Mouse (Mus musculus) heart, embryonic 12.5 days (tissue): Measurements from ENCODE around the gene Wdr77. TPM values are rescaled to one million over a fixed set of nuclear protein-coding genes. Genes with fewer than 3 reads are reported as not detected.
A peak's percentile ranks its signal among the peaks of the same experiment; 100 is the strongest.
"Not testable (repeated sequence)": the region's sequence is repeated elsewhere in the genome, so short reads cannot be mapped to it uniquely, and the experiment has no call there.

Experiments used
- ATAC-seq: fragments of 200-750 bp; cut with Nextera tagmentation; 2 replicates; pipeline ENCODE4 v1.8.0; 2017; ENCODE audit warnings: moderate TSS enrichment, moderate library complexity; ENCODE audit not compliant: insufficient number of reproducible peaks, low FRiP score
- H3K27ac ChIP-seq: fragments of 300-500 bp; sonication (generic); 2 replicates; pipeline ENCODE4 v1.5.1; 2016; ENCODE audit warnings: mild to moderate bottlenecking, moderate library complexity; ENCODE audit not compliant: poor library complexity, severe bottlenecking
- H3K27me3 ChIP-seq: fragments of 300-500 bp; sonication (generic); replicated peaks from 2 replicates; pipeline ENCODE4 v1.6.1; 2016; ENCODE audit warnings: mild to moderate bottlenecking, moderate library complexity
- H3K36me3 ChIP-seq: fragments of 300-500 bp; sonication (generic); 2 replicates; pipeline ENCODE4 v1.6.1; 2016; ENCODE audit warnings: mild to moderate bottlenecking, moderate library complexity
- H3K4me1 ChIP-seq: fragments of 300-500 bp; sonication (generic); replicated peaks from 2 replicates; pipeline ENCODE4 v1.6.1; 2016; ENCODE audit warnings: mild to moderate bottlenecking
- H3K4me2 ChIP-seq: fragments of 300-500 bp; sonication (generic); 2 replicates; pipeline ENCODE4 v1.6.1; 2016; ENCODE audit warnings: mild to moderate bottlenecking, moderate library complexity
- H3K4me3 ChIP-seq: fragments of 300-500 bp; sonication (generic); 2 replicates; pipeline ENCODE4 v1.5.1; 2016; ENCODE audit warnings: mild to moderate bottlenecking
- H3K9ac ChIP-seq: fragments of 300-500 bp; sonication (generic); 2 replicates; pipeline ENCODE4 v1.6.1; 2016; ENCODE audit warnings: mild to moderate bottlenecking, moderate library complexity
- H3K9me3 ChIP-seq: fragments of 300-500 bp; sonication (generic); replicated peaks from 2 replicates; pipeline ENCODE4 v1.6.1; 2016; ENCODE audit warnings: mild to moderate bottlenecking, moderate library complexity
- WGBS: fragments of 180-500 bp; shearing (Covaris S2); methylation state at CpG from one replicate; pipeline ENCODE4 v1.1.7; 2016; 5-methylcytosine and 5-hydroxymethylcytosine counted together
- polyA plus RNA-seq: library from polyadenylated mRNA; unstranded; fragments of >200 nt; fragmentation: Nextera tagmentation; extraction: Ambion mirVana; gene quantifications from 2 replicates; pipeline ENCODE4 v1.2.1, GENCODE M21; 2016

Wdr77 gene
- polyA plus RNA-seq, 1 experiment from 2014 or later, result 89.4 TPM

DNA sequence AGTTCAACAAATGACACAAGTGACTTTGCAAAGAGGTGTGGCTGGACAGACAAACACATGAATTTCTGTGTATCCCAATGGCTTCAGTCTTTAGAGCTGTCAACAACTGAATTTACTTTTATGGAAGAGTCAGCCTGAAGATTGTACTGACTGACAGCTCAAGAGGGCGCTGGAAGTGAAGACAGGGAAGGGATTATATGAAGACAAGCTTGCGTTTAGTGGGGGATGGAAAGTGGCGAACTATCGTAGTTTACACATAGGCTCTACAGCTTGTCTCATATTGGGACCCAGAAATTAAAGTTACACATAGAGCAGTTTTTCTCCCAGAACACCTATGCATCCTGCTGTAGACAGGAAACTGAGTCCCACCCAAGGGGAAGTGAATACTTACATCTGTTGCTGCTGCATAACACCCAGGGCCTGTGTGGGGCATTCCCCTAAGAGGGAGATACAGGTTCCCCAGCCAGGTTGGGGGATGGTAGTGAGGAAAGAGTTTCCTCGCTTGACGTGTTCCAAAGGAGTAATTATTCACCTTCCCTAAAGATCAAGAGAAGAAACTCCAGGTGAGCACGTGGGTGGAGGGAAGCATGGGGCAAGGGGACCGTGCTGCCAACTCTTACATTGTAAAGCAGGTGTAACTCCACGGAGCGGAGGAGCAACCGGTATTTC, 41.7 kb downstream of the Wdr77 start:
- 16% methylated on average over 11 of the region's 11 CpGs for WGBS
- H3K9ac ChIP-seq, result no peak overlapping the region
- H3K36me3 ChIP-seq, result no peaks in the 10 kb centered on the region
- peak overlapping the region; percentile 68 for H3K4me2 ChIP-seq
- ATAC-seq, result no peak
- peak overlapping the region; percentile 32 for H3K4me3 ChIP-seq
- H3K27ac ChIP-seq, result no peak overlapping the region
- peaks cover 15% of the 10 kb centered on the region for H3K4me1 ChIP-seq
- H3K27me3 ChIP-seq, result no peaks in the 10 kb centered on the region
- H3K9me3 ChIP-seq, result no peaks in the 10 kb centered on the region

DNA sequence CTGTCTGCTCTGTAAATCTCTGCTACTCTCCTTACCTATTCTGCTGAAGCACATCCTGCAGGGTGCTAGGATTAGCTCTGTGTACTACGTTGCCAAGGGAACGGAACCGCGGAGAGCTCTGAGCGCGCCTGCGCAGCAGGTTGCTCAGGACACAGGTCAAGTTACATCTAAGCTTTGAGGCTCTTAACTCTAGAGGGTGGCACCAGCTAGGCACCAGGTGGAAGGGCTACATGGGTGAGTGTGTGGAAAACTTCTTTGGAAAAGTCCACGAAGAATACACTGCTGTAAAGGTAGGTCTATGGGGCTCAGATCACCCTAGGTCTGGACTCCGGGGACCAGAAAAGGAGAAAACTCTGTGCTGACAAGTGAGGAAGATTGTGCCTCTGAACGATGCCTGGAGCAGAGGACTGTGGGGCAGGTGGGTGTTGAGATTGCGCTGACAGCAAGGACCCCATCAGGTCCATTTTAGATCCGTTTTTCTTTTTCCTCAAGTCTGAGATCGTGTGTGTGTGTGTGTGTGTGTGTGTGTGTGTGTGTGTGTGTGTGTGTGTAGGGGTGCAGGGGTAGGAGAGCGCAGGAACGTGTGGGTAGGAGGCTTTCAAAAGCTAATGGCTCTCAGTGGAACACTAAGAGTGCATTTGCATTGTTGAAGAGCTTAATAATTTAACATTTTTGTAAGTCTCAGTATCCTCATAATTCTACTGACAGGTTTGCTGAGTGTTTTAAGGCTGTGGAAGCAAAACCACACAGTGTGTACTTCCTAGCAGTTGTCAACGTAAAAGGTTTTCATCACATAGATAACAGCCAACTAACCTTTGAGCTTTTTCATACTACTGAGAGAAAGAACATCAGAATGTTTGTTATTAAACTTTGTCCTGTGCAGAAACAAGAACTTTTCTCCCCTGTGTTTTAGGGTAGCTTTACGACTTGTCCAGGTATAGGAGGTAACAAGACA, 42.5 kb downstream of the Wdr77 start:
- Histone ChIP-seq H3K4me3 (peak overlapping the region; percentile 32), H3K9ac (no peak overlapping the region)

DNA sequence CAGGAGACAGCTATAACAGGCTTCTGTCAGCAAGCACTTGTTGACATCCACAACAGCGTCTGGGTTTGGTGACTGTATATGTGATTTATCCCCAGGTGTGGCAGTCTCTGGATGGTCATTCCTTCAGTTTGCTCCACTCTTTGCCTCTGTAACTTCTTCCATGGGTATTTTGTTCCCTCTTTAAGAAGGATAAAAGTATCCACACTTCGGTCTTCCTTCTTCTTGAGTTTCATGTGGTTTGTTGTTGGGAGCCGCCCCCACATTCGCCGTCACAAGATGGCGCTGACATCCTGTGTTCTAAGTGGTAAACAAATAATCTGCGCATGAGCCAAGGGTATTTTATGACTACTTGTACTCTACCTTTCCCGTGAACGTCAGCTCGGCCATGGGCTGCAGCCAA, 44.2 kb downstream of the Wdr77 start:
- ATAC-seq, H3K9ac ChIP-seq, H3K27ac ChIP-seq, H3K36me3 ChIP-seq, H3K9me3 ChIP-seq, H3K4me2 ChIP-seq, H3K4me3 ChIP-seq, H3K27me3 ChIP-seq: not testable (repeated sequence)
- 44% methylated on average over 10 of the region's 10 CpGs for WGBS
- H3K4me1 ChIP-seq, result peaks cover 15% of the 10 kb centered on the region

More for the DNA sequence above, 42.5 kb downstream of the Wdr77 start:
- WGBS, result 16% methylated on average over 17 of the region's 17 CpGs
- H3K27me3 ChIP-seq, result no peaks in the 10 kb centered on the region
- H3K27ac ChIP-seq, result no peak overlapping the region
- H3K4me2 ChIP-seq, result peak overlapping the region; percentile 68
- peaks cover 15% of the 10 kb centered on the region for H3K4me1 ChIP-seq
- H3K36me3 ChIP-seq, result no peaks in the 10 kb centered on the region
- ATAC-seq, result peak; percentile 78
- H3K9me3 ChIP-seq, result no peaks in the 10 kb centered on the region

DNA sequence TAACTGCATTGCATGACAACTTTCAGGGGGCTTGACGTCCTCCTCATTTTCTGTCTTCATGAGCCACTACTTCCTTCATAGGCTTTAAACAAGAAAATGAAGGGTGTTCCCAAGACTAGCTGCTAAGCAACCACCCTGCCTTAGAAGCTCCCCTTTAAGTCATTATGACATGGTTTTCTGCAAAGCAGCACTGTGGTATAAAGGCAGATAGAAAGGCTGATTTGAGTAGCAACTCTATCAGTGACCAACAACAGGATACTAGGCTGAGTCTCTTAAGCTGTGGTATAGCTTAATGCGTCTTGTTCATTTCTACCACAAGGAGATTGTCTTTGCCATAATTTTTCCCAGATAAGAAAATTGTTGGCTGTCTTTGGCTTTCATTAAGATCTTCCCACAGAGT, 55.4 kb downstream of the Wdr77 start, which contains the start of gene Pifo:
Pifo (minus strand) TSS at position 101 of the 400 bp plus-strand sequence.
- no peaks in the 10 kb centered on the region for H3K36me3 ChIP-seq
- no peaks in the 10 kb centered on the region for H3K4me1 ChIP-seq
- H3K9me3 ChIP-seq, result no peaks in the 10 kb centered on the region
- no peak within 1 kb of the TSS for H3K27ac ChIP-seq
- whole genome bisulfite sequencing, result 73% methylated on average over 2 of the region's 2 CpGs
- no peaks in the 10 kb centered on the region for H3K27me3 ChIP-seq
- no peak within 1 kb of the TSS for H3K4me3 ChIP-seq
- no peak for ATAC-seq
- no peak within 1 kb of the TSS for H3K4me2 ChIP-seq
- no peak within 1 kb of the TSS for H3K9ac ChIP-seq

Other genes starting within 250 kb of the Wdr77 start
- gene Rap1a, start 158.0 kb upstream of the Wdr77 start, polyA plus RNA-seq, result 88.9 and 92.0 TPM in 2 replicates
- 0.10 TPM in 1 of 2 replicates, not detected in the other for gene Adora3, start 88.5 kb upstream of the Wdr77 start, polyA plus RNA-seq
- gene Tmigd3, start 88.5 kb upstream of the Wdr77 start, polyA plus RNA-seq, result 0.42 TPM in 1 of 2 replicates, not detected in the other
- gene I830077J02Rik, start 26.7 kb upstream of the Wdr77 start, polyA plus RNA-seq, result 2.1 and 2.9 TPM in 2 replicates
- gene Atp5f1, start 730 bp downstream of the Wdr77 start, polyA plus RNA-seq, result 745 and 746 TPM in 2 replicates
- 1.9 TPM in 2 replicates for gene Ovgp1, start 14.3 kb downstream of the Wdr77 start, polyA plus RNA-seq
- not detected in 2 replicates for gene Pifo, start 55.3 kb downstream of the Wdr77 start, polyA plus RNA-seq
- 0.24 and 0.39 TPM in 2 replicates for gene Chil5, start 73.4 kb downstream of the Wdr77 start, polyA plus RNA-seq
- 0.13 and 0.18 TPM in 2 replicates for gene Chia1, start 153.9 kb downstream of the Wdr77 start, polyA plus RNA-seq
- gene Chil3, start 208.2 kb downstream of the Wdr77 start, polyA plus RNA-seq, result not detected in 2 replicates